Mouse (Mus musculus): ENCODE measurements at regions not wholly inside any gene's neighbourhood (a gene's known extent, or its start where the extent isn't known, plus 50 kb on each side); places are given as distances from the start of the nearest gene placed in this dataset.
A peak's percentile ranks its signal among the peaks of the same experiment; 100 is the strongest.

DNA sequence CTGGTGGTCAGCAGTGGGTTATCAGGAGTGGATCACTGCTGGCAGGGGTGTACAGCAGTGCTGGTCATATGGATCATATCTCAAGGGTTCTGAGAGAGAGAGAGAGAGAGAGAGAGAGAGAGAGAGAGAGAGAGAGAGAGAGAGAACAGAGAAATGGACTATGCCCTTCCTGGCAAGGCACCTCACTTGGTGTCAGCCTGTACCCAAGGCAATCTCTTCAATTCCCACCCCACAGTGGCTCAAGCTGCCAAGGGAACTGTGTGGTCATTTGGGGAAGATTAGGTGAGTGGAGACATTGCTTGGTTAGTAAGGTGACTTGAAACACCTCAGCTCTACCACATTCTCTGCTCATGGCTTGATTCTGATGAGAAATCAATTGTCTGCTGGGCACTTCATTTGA, 80.8 kb upstream of the Agap1 start:
- DNase-seq (ENCODE audit: low spot score) (no peak), ATAC-seq (ENCODE audit: insufficient read depth, low FRiP score, low TSS enrichment) (no peak)
- Histone ChIP-seq H3K4me1 (ENCODE audit: control insufficient read depth, insufficient read depth, low read length) (no peaks in the 10 kb centered on the region), H3K4me3 (ENCODE audit: low read depth, low read length) (no peak overlapping the region), H3K36me3 (ENCODE audit: control insufficient read depth, insufficient read depth, low read length) (no peaks in the 10 kb centered on the region), H3K9me3 (ENCODE audit: control insufficient read depth, low read length) (no peaks in the 10 kb centered on the region), H3K27ac (ENCODE audit: low read depth, low read length) (no peak overlapping the region), H3K9ac (ENCODE audit: low read length) (no peak overlapping the region), H3K4me2 (ENCODE audit: low read depth) (no peak overlapping the region), H3K27me3 (ENCODE audit: control insufficient read depth, insufficient read depth, low read length) (no peaks in the 10 kb centered on the region)

DNA sequence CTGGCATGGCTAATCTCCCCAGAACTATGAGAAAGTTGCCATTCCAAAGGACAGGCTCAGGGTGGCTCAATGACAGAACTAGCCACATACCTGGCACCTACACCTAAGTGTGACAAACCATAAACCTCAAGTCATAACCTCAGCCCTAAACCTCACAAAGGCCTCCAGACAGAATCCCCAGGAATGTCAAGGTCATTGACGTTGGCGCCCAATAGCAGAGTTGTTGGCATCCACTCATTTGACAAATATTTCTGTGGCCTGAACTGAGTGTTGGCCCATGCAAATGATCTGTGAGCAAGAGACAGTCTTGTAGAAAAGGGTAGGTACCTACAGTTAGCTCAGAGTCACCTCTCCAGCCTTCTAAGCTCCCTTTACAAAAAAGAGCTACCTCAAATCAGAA, 80.3 kb upstream of the Agap1 start:
- no peaks in the 10 kb centered on the region for H3K36me3 ChIP-seq (ENCODE audit: control insufficient read depth, insufficient read depth, low read length)
- H3K27me3 ChIP-seq (ENCODE audit: control insufficient read depth, insufficient read depth, low read length) = no peaks in the 10 kb centered on the region
- H3K4me3 ChIP-seq (ENCODE audit: low read depth, low read length) = no peak overlapping the region
- ATAC-seq (ENCODE audit: insufficient read depth, low FRiP score, low TSS enrichment) = no peak
- H3K4me1 ChIP-seq (ENCODE audit: control insufficient read depth, insufficient read depth, low read length) = no peaks in the 10 kb centered on the region
- WGBS = 98% methylated on average over 2 of the region's 2 CpGs
- H3K27ac ChIP-seq (ENCODE audit: low read depth, low read length) = no peak overlapping the region
- no peak for DNase-seq (ENCODE audit: low spot score)
- no peak overlapping the region for H3K9ac ChIP-seq (ENCODE audit: low read length)
- no peaks in the 10 kb centered on the region for H3K9me3 ChIP-seq (ENCODE audit: control insufficient read depth, low read length)
- H3K4me2 ChIP-seq (ENCODE audit: low read depth) = no peak overlapping the region

DNA sequence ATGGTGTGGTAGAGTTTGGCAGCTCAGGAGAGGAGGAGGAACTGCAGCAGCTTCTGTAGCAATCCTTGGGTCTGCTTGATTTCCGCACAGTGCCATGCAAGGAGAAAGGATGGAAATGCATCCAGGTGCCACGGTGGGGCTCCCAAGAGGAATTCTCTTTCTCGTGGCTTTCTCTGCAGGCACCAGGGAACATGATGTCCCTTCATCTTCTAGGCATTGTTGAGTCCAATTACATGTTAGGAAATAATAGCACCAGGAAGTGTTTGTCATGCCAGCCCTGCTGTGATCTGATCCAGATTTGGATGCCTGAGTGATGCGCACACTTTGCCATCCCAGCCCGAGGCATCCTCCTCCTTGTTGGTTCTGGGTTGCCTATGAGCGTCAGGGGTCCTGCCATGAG, 72.6 kb upstream of the Agap1 start:
- ATAC-seq (ENCODE audit: insufficient read depth, low FRiP score, low TSS enrichment) (no peak), DNase-seq (ENCODE audit: low spot score) (no peak)
- Histone ChIP-seq H3K27ac (ENCODE audit: low read depth, low read length) (no peak overlapping the region), H3K4me3 (ENCODE audit: low read depth, low read length) (no peak overlapping the region), H3K4me1 (ENCODE audit: control insufficient read depth, insufficient read depth, low read length) (no peaks in the 10 kb centered on the region), H3K36me3 (ENCODE audit: control insufficient read depth, insufficient read depth, low read length) (no peaks in the 10 kb centered on the region), H3K27me3 (ENCODE audit: control insufficient read depth, insufficient read depth, low read length) (no peaks in the 10 kb centered on the region), H3K9ac (ENCODE audit: low read length) (no peak overlapping the region), H3K4me2 (ENCODE audit: low read depth) (no peak overlapping the region), H3K9me3 (ENCODE audit: control insufficient read depth, low read length) (no peaks in the 10 kb centered on the region)
- 85% methylated on average over 6 of the region's 6 CpGs for WGBS

DNA sequence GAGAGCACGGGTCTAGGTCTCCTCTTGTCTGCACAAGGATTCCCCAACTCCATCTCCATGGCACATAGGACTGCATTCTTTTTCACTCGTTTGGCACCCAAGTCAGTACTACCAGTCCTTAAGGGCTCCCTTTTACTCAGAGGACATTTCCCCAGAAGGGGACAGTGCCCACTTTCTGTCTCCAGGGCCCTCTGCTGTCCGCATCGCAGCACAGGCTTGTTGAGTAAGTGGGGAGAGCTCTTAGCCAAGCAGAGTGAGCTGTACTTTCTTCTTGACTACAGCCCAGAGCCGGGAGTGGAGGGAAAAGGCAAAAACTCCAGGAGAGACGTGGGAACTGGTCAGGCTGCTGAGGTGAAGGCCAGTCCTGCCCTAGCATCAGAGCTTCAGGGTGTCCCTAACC, 69.5 kb upstream of the Agap1 start:
- Histone ChIP-seq H3K4me1 (ENCODE audit: control insufficient read depth, insufficient read depth, low read length) (no peaks in the 10 kb centered on the region), H3K4me2 (ENCODE audit: low read depth) (no peak overlapping the region), H3K4me3 (ENCODE audit: low read depth, low read length) (no peak overlapping the region), H3K9ac (ENCODE audit: low read length) (no peak overlapping the region), H3K27me3 (ENCODE audit: control insufficient read depth, insufficient read depth, low read length) (no peaks in the 10 kb centered on the region), H3K9me3 (ENCODE audit: control insufficient read depth, low read length) (no peaks in the 10 kb centered on the region), H3K36me3 (ENCODE audit: control insufficient read depth, insufficient read depth, low read length) (no peaks in the 10 kb centered on the region), H3K27ac (ENCODE audit: low read depth, low read length) (no peak overlapping the region)
- DNase-seq (ENCODE audit: low spot score) (no peak), ATAC-seq (ENCODE audit: insufficient read depth, low FRiP score, low TSS enrichment) (no peak)
- WGBS = 67% methylated on average over 6 of the region's 6 CpGs

DNA sequence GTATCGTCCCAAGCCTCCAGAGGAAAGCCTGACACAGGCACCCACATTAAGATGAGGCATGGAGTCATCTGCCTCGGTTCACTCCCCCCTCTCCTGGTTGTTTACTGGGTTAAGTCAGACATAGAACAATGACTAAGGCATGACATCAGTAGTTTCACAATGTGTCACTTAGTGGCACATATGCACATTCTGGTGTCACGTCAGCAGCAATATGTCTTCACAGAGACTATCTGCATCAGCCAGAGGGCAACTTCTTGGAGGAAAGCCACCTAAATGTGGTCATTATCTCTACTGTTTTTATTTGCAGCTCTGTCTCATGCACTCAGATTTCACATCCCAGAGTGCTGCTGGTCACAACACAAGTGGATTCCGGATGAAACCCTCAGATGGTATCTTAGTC, 61.9 kb upstream of the Agap1 start:
- H3K36me3 ChIP-seq (ENCODE audit: control insufficient read depth, insufficient read depth, low read length) = no peaks in the 10 kb centered on the region
- WGBS = 81% methylated on average over 4 of the region's 4 CpGs
- no peaks in the 10 kb centered on the region for H3K27me3 ChIP-seq (ENCODE audit: control insufficient read depth, insufficient read depth, low read length)
- H3K4me2 ChIP-seq (ENCODE audit: low read depth) = no peak overlapping the region
- H3K9ac ChIP-seq (ENCODE audit: low read length) = no peak overlapping the region
- no peak overlapping the region for H3K27ac ChIP-seq (ENCODE audit: low read depth, low read length)
- ATAC-seq (ENCODE audit: insufficient read depth, low FRiP score, low TSS enrichment) (no peak), DNase-seq (ENCODE audit: low spot score) (no peak)
- no peaks in the 10 kb centered on the region for H3K9me3 ChIP-seq (ENCODE audit: control insufficient read depth, low read length)
- no peaks in the 10 kb centered on the region for H3K4me1 ChIP-seq (ENCODE audit: control insufficient read depth, insufficient read depth, low read length)
- H3K4me3 ChIP-seq (ENCODE audit: low read depth, low read length) = no peak overlapping the region

DNA sequence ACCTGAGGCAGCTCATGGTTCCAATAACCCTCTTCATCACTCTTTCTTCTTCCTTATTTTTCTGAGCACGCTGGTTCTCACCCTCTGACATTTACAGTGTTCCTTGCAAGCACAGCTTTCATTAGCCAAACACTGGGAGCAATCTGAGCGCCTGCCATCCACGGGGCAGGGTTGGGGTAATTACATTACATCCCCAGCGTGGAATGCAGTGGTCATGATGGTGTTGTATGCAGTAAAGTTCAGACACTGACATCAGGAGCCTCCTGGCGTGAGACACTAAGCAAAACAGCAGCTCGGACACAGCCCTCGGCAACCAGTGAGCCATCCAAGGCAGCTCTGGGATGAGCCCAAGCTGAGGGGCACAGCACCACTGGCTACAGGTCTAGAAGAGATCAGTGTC, 60.1 kb upstream of the Agap1 start:
- H3K4me3 ChIP-seq (ENCODE audit: low read depth, low read length) = no peak overlapping the region
- ATAC-seq (ENCODE audit: insufficient read depth, low FRiP score, low TSS enrichment) (no peak), DNase-seq (ENCODE audit: low spot score) (no peak)
- H3K36me3 ChIP-seq (ENCODE audit: control insufficient read depth, insufficient read depth, low read length) = no peaks in the 10 kb centered on the region
- no peaks in the 10 kb centered on the region for H3K4me1 ChIP-seq (ENCODE audit: control insufficient read depth, insufficient read depth, low read length)
- no peak overlapping the region for H3K4me2 ChIP-seq (ENCODE audit: low read depth)
- no peak overlapping the region for H3K27ac ChIP-seq (ENCODE audit: low read depth, low read length)
- no peaks in the 10 kb centered on the region for H3K9me3 ChIP-seq (ENCODE audit: control insufficient read depth, low read length)
- no peaks in the 10 kb centered on the region for H3K27me3 ChIP-seq (ENCODE audit: control insufficient read depth, insufficient read depth, low read length)
- WGBS = 41% methylated on average over 7 of the region's 7 CpGs
- no peak overlapping the region for H3K9ac ChIP-seq (ENCODE audit: low read length)

DNA sequence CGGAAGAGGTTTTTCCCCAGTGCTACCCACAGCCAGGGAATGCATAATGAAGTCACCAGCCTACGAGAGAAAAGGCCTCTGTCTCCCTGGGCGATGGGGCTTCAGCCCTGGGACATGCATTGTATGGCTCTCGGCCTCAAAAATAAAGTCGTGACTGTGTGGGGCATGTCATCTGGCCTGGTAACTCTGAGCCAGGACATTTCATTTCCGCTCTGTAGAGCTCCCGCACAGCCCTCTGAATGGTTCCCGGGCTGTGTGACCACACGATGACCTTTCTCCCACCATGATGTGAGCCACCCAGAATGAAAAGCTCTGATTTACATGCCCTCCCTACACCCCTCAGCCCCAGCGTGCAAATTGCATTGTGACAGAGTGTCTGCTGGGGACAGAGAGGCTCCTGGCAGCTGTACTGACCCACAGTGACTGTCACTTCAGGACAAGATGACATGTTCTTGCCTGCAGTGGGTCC, 53.8 kb upstream of the Agap1 start:
- peaks cover 10% of the 10 kb centered on the region for H3K4me1 ChIP-seq (ENCODE audit: control insufficient read depth, insufficient read depth, low read length)
- 0 out of 2 replicates have a peak overlapping the region, but pooled peaks have one; percentile 1 for H3K9ac ChIP-seq (ENCODE audit: low read length)
- H3K36me3 ChIP-seq (ENCODE audit: control insufficient read depth, insufficient read depth, low read length) = no peaks in the 10 kb centered on the region
- H3K9me3 ChIP-seq (ENCODE audit: control insufficient read depth, low read length) = no peaks in the 10 kb centered on the region
- ATAC-seq (ENCODE audit: insufficient read depth, low FRiP score, low TSS enrichment) = peak; percentile 90
- peak; percentile 75 for DNase-seq (ENCODE audit: low spot score)
- peak overlapping the region; percentile 15; the same call in 1 of the 2 replicates for H3K27ac ChIP-seq (ENCODE audit: low read depth, low read length)
- 0 out of 2 replicates have a peak overlapping the region, but pooled peaks have one; percentile 1 for H3K4me2 ChIP-seq (ENCODE audit: low read depth)
- 20% methylated on average over 10 of the region's 10 CpGs for WGBS
- no peaks in the 10 kb centered on the region for H3K27me3 ChIP-seq (ENCODE audit: control insufficient read depth, insufficient read depth, low read length)
- no peak overlapping the region for H3K4me3 ChIP-seq (ENCODE audit: low read depth, low read length)

DNA sequence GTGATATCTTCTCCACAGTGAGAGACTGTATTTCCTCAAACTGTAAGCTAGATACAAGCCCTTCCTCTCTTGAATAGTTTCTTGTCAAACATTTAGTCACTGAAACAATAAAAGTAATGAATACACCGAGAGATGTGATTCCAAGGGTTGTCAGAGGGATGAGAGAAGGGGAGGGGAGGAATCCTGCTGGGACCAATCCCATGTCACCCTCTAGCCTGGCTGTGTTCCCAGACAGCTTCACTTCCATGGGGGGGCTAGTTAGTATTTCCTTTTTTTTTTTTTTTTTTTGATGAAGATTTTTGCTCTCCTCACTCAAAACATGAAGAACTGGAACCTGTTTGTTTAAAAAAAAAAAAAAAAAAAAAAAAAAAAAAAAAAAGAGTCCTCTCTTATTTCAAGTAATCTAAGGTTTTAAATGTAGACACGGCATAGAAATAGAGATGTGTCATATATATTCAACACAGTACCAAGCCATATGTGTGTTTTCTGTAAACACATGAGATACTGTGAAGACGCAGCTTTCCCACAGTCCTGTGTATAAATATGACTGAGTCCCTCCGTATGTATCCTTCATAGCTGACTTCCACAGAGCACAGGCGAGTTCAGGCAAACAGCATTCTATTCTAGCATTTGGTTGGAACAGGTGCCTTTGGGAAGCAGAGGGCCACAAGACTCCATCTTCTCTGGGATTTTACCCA, 51.9 kb upstream of the Agap1 start:
- DNase-seq (ENCODE audit: low spot score) = no peak
- H3K4me2 ChIP-seq (ENCODE audit: low read depth) = no peak overlapping the region
- no peaks in the 10 kb centered on the region for H3K36me3 ChIP-seq (ENCODE audit: control insufficient read depth, insufficient read depth, low read length)
- H3K4me3 ChIP-seq (ENCODE audit: low read depth, low read length) = no peak overlapping the region
- H3K9ac ChIP-seq (ENCODE audit: low read length) = no peak overlapping the region
- no peak overlapping the region for H3K27ac ChIP-seq (ENCODE audit: low read depth, low read length)
- no peaks in the 10 kb centered on the region for H3K9me3 ChIP-seq (ENCODE audit: control insufficient read depth, low read length)
- 89% methylated on average over 5 of the region's 5 CpGs for WGBS
- peaks cover 10% of the 10 kb centered on the region for H3K4me1 ChIP-seq (ENCODE audit: control insufficient read depth, insufficient read depth, low read length)
- no peaks in the 10 kb centered on the region for H3K27me3 ChIP-seq (ENCODE audit: control insufficient read depth, insufficient read depth, low read length)
- no peak for ATAC-seq (ENCODE audit: insufficient read depth, low FRiP score, low TSS enrichment)

DNA sequence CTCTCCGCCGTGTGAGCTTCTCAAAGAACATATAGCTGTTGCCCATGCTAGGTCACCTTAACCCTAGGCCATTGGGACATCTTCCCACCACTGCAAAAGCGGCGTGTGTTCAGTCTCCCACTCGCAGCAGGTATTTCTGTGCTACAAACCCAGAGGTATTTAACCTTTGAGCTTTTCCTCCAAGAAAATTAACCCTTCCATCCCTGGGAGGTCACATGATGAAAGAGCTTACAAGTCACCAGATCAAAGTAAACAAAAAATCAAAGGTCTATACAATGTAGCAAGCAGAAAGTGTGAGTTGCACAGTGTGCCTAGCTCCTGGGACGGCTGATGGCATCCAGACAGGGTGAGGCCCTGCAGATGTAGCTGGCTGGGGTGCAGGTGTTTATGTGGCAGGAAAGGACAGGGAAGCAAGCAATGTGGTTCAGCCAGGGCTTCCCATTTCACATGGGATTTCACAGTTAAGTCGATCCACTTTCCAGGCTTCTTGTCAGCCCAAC, 51.0 kb upstream of the Agap1 start:
- 72% methylated on average over 7 of the region's 7 CpGs for WGBS
- Histone ChIP-seq H3K4me1 (ENCODE audit: control insufficient read depth, insufficient read depth, low read length) (peaks cover 10% of the 10 kb centered on the region), H3K27me3 (ENCODE audit: control insufficient read depth, insufficient read depth, low read length) (no peaks in the 10 kb centered on the region), H3K27ac (ENCODE audit: low read depth, low read length) (no peak overlapping the region), H3K9ac (ENCODE audit: low read length) (no peak overlapping the region), H3K9me3 (ENCODE audit: control insufficient read depth, low read length) (no peaks in the 10 kb centered on the region), H3K36me3 (ENCODE audit: control insufficient read depth, insufficient read depth, low read length) (no peaks in the 10 kb centered on the region), H3K4me2 (ENCODE audit: low read depth) (no peak overlapping the region), H3K4me3 (ENCODE audit: low read depth, low read length) (no peak overlapping the region)
- no peak for ATAC-seq (ENCODE audit: insufficient read depth, low FRiP score, low TSS enrichment)
- no peak for DNase-seq (ENCODE audit: low spot score)

All from neural tube, embryonic 11.5 days (tissue).